Mouse (Mus musculus) T-cell, adult 2 months (primary cell): ENCODE measurements around the gene Tbc1d10a.
"Not testable (repeated sequence)": the region's sequence is repeated elsewhere in the genome, so short reads cannot be mapped to it uniquely, and the experiment has no call there.

Experiments used
- DNase-seq: peaks from one replicate; pipeline ENCODE4 v3.0.0; 2022; ENCODE audit warnings: low spot score

Tbc1d10a gene

GRCm38 (mm10) chr11:4183511-4183910, 3.1 kb upstream of the Tbc1d10a start:
- no peak for DNase-seq

- DNase-seq, result no peak
These were observed 2.2 kb upstream of the Tbc1d10a start for GRCm38 (mm10) chr11:4184251-4184952.

- DNase-seq, result not testable (repeated sequence)
These were observed 1.1 kb upstream of the Tbc1d10a start for GRCm38 (mm10) chr11:4185480-4185879.

- no peak for DNase-seq
These were observed 720 bp downstream of the Tbc1d10a start for GRCm38 (mm10) chr11:4187318-4187700.

GRCm38 (mm10) chr11:4189182-4189581, 2.6 kb downstream of the Tbc1d10a start:
- DNase-seq, result no peak

GRCm38 (mm10) chr11:4190677-4191076, 4.1 kb downstream of the Tbc1d10a start:
- DNase-seq, result no peak

GRCm38 (mm10) chr11:4192757-4193156, 6.2 kb downstream of the Tbc1d10a start:
- no peak for DNase-seq

- no peak for DNase-seq
These were observed 6.8 kb downstream of the Tbc1d10a start for GRCm38 (mm10) chr11:4193420-4193819.

GRCm38 (mm10) chr11:4195597-4196031, 9.0 kb downstream of the Tbc1d10a start:
- DNase-seq, result no peak

GRCm38 (mm10) chr11:4196636-4197035, 10.0 kb downstream of the Tbc1d10a start:
- no peak for DNase-seq

- no peak for DNase-seq
These were observed 11.1 kb downstream of the Tbc1d10a start for GRCm38 (mm10) chr11:4197691-4198090.

- no peak for DNase-seq
These were observed 15.6 kb downstream of the Tbc1d10a start for GRCm38 (mm10) chr11:4201981-4202700.

- DNase-seq, result peak; percentile 71
These were observed 16.6 kb downstream of the Tbc1d10a start for GRCm38 (mm10) chr11:4202995-4203704.

GRCm38 (mm10) chr11:4203705-4204074, 17.1 kb downstream of the Tbc1d10a start:
- peak; percentile 71 for DNase-seq

- DNase-seq, result no peak
These were observed 18.6 kb downstream of the Tbc1d10a start for GRCm38 (mm10) chr11:4205097-4205655.

- peak; percentile 45 for DNase-seq
These were observed 19.4 kb downstream of the Tbc1d10a start for GRCm38 (mm10) chr11:4205951-4206350.

GRCm38 (mm10) chr11:4206563-4206962, 20.0 kb downstream of the Tbc1d10a start:
- peak; percentile 74 for DNase-seq

- DNase-seq, result no peak
These were observed 21.1 kb downstream of the Tbc1d10a start for GRCm38 (mm10) chr11:4207655-4208054.

GRCm38 (mm10) chr11:4209556-4209955, 23.0 kb downstream of the Tbc1d10a start:
- DNase-seq, result no peak

GRCm38 (mm10) chr11:4210786-4211185, 24.2 kb downstream of the Tbc1d10a start:
- no peak for DNase-seq

GRCm38 (mm10) chr11:4213107-4213506, 26.5 kb downstream of the Tbc1d10a start:
- DNase-seq, result no peak

GRCm38 (mm10) chr11:4214572-4214971, 28.0 kb downstream of the Tbc1d10a start:
- DNase-seq, result no peak

- no peak for DNase-seq
These were observed 28.5 kb downstream of the Tbc1d10a start for GRCm38 (mm10) chr11:4215061-4215460.
